Mouse (Mus musculus) embryo, embryonic 11.5 days (tissue): ENCODE data around the gene Hoxb2.

Source experiments
- DNase-seq: peaks from one replicate; pipeline ENCODE4 v3.0.0-alpha.2; 2012; ENCODE audit warnings: low read depth, low spot score

Hoxb2 gene

DNA sequence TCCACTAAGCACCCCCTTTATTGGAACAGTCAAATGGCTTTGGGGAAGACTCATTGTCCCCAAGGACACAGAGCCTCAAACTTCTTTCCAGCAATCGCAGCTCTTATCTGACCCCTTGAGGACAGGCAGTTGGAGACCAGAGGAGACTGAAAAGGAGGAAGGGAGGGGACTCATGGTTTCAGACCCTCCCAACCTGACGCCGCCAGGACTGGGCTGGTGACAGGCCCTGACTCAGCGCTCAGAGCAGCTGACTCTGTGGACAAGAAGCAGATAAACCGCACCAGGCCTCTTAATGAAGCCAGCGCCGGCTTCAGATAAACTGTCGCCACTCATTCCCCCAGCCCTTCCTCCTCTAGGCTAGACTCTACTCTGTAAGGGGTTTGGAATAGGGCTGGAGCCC is 49.6 kb downstream of the Hoxb2 start:
- no peak for DNase-seq
